Mouse (Mus musculus): Measurements from ENCODE around the gene Ppp1r15b.

Ppp1r15b gene

GRCm38 (mm10) chr1:133130638-133131560, at the start of gene Ppp1r15b:
Ppp1r15b (plus strand) TSS chr1:133131143.
- peak; percentile 96 for DNase-seq (ENCODE audit: low read depth, low spot score)

- no peak for DNase-seq (ENCODE audit: low read depth, low spot score)
These were observed 47.9 kb upstream of the Ppp1r15b start for GRCm38 (mm10) chr1:133083003-133083546.

- no peak for DNase-seq (ENCODE audit: low read depth, low spot score)
These were observed 46.9 kb upstream of the Ppp1r15b start for GRCm38 (mm10) chr1:133083942-133084625.

- no peak for DNase-seq (ENCODE audit: low read depth, low spot score)
These were observed 46.1 kb upstream of the Ppp1r15b start for GRCm38 (mm10) chr1:133084708-133085416.

GRCm38 (mm10) chr1:133085417-133085742, 45.6 kb upstream of the Ppp1r15b start:
- no peak for DNase-seq (ENCODE audit: low read depth, low spot score)

GRCm38 (mm10) chr1:133086804-133087203, 44.1 kb upstream of the Ppp1r15b start:
- DNase-seq (ENCODE audit: low read depth, low spot score), result no peak

- DNase-seq (ENCODE audit: low read depth, low spot score), result peak; percentile 68
These were observed 43.6 kb upstream of the Ppp1r15b start for GRCm38 (mm10) chr1:133087206-133087905.

GRCm38 (mm10) chr1:133088196-133088595, 42.7 kb upstream of the Ppp1r15b start:
- no peak for DNase-seq (ENCODE audit: low read depth, low spot score)

- no peak for DNase-seq (ENCODE audit: low read depth, low spot score)
These were observed 41.5 kb upstream of the Ppp1r15b start for GRCm38 (mm10) chr1:133089415-133089814.

- no peak for DNase-seq (ENCODE audit: low read depth, low spot score)
These were observed 40.3 kb upstream of the Ppp1r15b start for GRCm38 (mm10) chr1:133090641-133091040.

- DNase-seq (ENCODE audit: low read depth, low spot score), result no peak
These were observed 39.5 kb upstream of the Ppp1r15b start for GRCm38 (mm10) chr1:133091483-133091882.

- no peak for DNase-seq (ENCODE audit: low read depth, low spot score)
These were observed 37.2 kb upstream of the Ppp1r15b start for GRCm38 (mm10) chr1:133093719-133094118.

GRCm38 (mm10) chr1:133100980-133101798, 29.8 kb upstream of the Ppp1r15b start:
- DNase-seq (ENCODE audit: low read depth, low spot score), result peak; percentile 61

- no peak for DNase-seq (ENCODE audit: low read depth, low spot score)
These were observed 28.8 kb upstream of the Ppp1r15b start for GRCm38 (mm10) chr1:133102108-133102507.

- DNase-seq (ENCODE audit: low read depth, low spot score), result no peak
These were observed 27.6 kb upstream of the Ppp1r15b start for GRCm38 (mm10) chr1:133103315-133103714.

GRCm38 (mm10) chr1:133103871-133104270, 27.1 kb upstream of the Ppp1r15b start:
- DNase-seq (ENCODE audit: low read depth, low spot score), result no peak

- no peak for DNase-seq (ENCODE audit: low read depth, low spot score)
These were observed 14.8 kb upstream of the Ppp1r15b start for GRCm38 (mm10) chr1:133116108-133116507.

GRCm38 (mm10) chr1:133118127-133118526, 12.8 kb upstream of the Ppp1r15b start:
- no peak for DNase-seq (ENCODE audit: low read depth, low spot score)

GRCm38 (mm10) chr1:133118844-133119243, 12.1 kb upstream of the Ppp1r15b start:
- DNase-seq (ENCODE audit: low read depth, low spot score), result no peak

- DNase-seq (ENCODE audit: low read depth, low spot score), result no peak
These were observed 10.8 kb upstream of the Ppp1r15b start for GRCm38 (mm10) chr1:133119931-133120712.

Data from retina, postnatal 7 days (tissue).